Mouse (Mus musculus) liver, adult 2 months (tissue): ENCODE data around the gene Ssh1.

Experiments
- CTCF ChIP-seq: fragments of 200-500 bp; IDR thresholded peaks from 2 replicates; pipeline ENCODE4 v1.5.1; 2011; ENCODE audit warnings: low read depth, low read length, control low read depth
- POLR2A ChIP-seq: fragments of 200-500 bp; IDR thresholded peaks from 2 replicates; pipeline ENCODE4 v1.6.1; 2011; ENCODE audit warnings: low read length, control low read depth; ENCODE audit not compliant: insufficient read depth; ENCODE audit errors: extremely low read depth

DNA sequence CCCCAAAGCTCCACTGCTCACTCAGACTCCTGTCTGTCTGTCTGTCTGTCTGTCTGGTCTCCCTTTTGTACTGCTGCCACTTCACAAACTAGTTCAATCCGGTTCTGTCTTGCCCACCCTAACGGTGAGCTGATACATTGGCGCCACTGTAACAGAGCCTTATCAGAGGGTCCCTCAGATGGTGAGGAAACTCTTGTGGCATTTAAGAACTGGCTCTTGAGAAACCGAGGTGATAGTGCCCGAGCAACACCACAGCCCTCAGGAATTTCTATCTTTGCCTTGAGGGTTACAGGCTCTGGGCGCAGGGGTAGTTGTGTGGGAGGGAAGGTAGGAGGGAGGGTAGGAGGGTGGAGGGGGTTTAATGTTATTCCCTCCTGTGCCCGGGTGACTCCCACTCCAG is 31.9 kb downstream of the Ssh1 start:
- TF ChIP-seq CTCF (no peak), POLR2A (no peak)
